Mouse (Mus musculus) neural tube, embryonic 11.5 days (tissue): ENCODE measurements around the gene Pcdh7. TPM values are rescaled to one million over a fixed set of nuclear protein-coding genes. Genes with fewer than 3 reads are reported as not detected.

Experiments
- ATAC-seq: fragments of 200-750 bp; cut with Nextera tagmentation; 2 replicates; pipeline ENCODE4 v1.8.0; 2017; ENCODE audit warnings: moderate number of reproducible peaks, mild to moderate bottlenecking, moderate TSS enrichment, moderate library complexity; ENCODE audit not compliant: insufficient read depth, low FRiP score, low TSS enrichment
- DNase-seq: peaks from one replicate; pipeline ENCODE4 v3.0.0-alpha.2; 2015; ENCODE audit warnings: low spot score
- H3K27ac ChIP-seq: fragments of 300-500 bp; sonication (generic); 2 replicates; pipeline ENCODE4 v1.5.1; 2014; ENCODE audit warnings: low read depth, mild to moderate bottlenecking, low read length
- H3K27me3 ChIP-seq: fragments of 300-500 bp; sonication (generic); 2 replicates; pipeline ENCODE4 v1.6.1; 2014; ENCODE audit warnings: mild to moderate bottlenecking, low read length, mixed read lengths; ENCODE audit not compliant: control insufficient read depth, insufficient read depth
- H3K36me3 ChIP-seq: fragments of 300-500 bp; sonication (generic); 2 replicates; pipeline ENCODE4 v1.6.1; 2014; ENCODE audit warnings: mild to moderate bottlenecking, low read length, moderate library complexity, mixed read lengths; ENCODE audit not compliant: control insufficient read depth, insufficient read depth
- H3K4me1 ChIP-seq: fragments of 300-500 bp; sonication (generic); 2 replicates; pipeline ENCODE4 v1.6.1; 2014; ENCODE audit warnings: low read length, mixed read lengths; ENCODE audit not compliant: control insufficient read depth, insufficient read depth
- H3K4me2 ChIP-seq: fragments of 300-500 bp; sonication (generic); 2 replicates; pipeline ENCODE4 v1.6.1; 2014; ENCODE audit warnings: low read depth, mild to moderate bottlenecking, moderate library complexity
- H3K4me3 ChIP-seq: fragments of 300-500 bp; sonication (generic); 2 replicates; pipeline ENCODE4 v1.5.1; 2014; ENCODE audit warnings: low read depth, low read length
- H3K9ac ChIP-seq: fragments of 300-500 bp; sonication (generic); 2 replicates; pipeline ENCODE4 v1.6.1; 2014; ENCODE audit warnings: mild to moderate bottlenecking, low read length
- H3K9me3 ChIP-seq: fragments of 300-500 bp; sonication (generic); 2 replicates; pipeline ENCODE4 v1.6.1; 2016; ENCODE audit warnings: low read length; ENCODE audit not compliant: control insufficient read depth
- WGBS: fragments of 180-500 bp; shearing (Covaris S2); extraction: QIAGEN DNeasy Blood & Tissue Kit; methylation state at CpG from one replicate; pipeline ENCODE4 v1.1.7; 2014; 5-methylcytosine and 5-hydroxymethylcytosine counted together
- polyA plus RNA-seq: library from polyadenylated mRNA; unstranded; fragments of >200 nt; fragmentation: Nextera tagmentation; extraction: Ambion mirVana; gene quantifications from 2 replicates; pipeline ENCODE4 v1.2.1, GENCODE M21; 2014

Pcdh7 gene
- polyA plus RNA-seq, 1 experiment from 2014 or later = 8.6 TPM

DNA sequence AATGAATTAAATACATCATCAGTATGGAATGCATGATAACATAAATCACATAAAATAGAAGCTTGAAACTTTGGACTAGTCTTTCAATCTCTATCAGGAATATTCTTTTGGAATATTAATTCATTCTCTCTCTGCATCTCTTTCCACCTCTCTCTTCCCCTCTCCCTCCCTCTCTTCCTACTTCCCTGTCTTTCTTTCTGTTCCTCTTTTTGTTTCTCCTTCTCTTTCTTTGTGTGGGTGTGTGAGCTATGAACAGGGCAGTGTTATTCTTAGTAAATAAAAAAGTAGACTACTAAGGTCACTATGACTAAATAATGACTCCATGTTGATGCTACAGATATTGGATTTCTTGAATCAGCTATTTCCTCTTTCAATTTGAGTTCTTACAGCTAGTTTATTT is 167.2 kb downstream of the Pcdh7 start:
- DNase-seq (no peak), ATAC-seq (no peak)
- no peak overlapping the region for H3K27ac ChIP-seq
- H3K4me2 ChIP-seq = no peak overlapping the region
- H3K9ac ChIP-seq = no peak overlapping the region
- no peaks in the 10 kb centered on the region for H3K9me3 ChIP-seq
- H3K4me1 ChIP-seq = no peaks in the 10 kb centered on the region
- no peaks in the 10 kb centered on the region for H3K36me3 ChIP-seq
- no peaks in the 10 kb centered on the region for H3K27me3 ChIP-seq
- no peak overlapping the region for H3K4me3 ChIP-seq

DNA sequence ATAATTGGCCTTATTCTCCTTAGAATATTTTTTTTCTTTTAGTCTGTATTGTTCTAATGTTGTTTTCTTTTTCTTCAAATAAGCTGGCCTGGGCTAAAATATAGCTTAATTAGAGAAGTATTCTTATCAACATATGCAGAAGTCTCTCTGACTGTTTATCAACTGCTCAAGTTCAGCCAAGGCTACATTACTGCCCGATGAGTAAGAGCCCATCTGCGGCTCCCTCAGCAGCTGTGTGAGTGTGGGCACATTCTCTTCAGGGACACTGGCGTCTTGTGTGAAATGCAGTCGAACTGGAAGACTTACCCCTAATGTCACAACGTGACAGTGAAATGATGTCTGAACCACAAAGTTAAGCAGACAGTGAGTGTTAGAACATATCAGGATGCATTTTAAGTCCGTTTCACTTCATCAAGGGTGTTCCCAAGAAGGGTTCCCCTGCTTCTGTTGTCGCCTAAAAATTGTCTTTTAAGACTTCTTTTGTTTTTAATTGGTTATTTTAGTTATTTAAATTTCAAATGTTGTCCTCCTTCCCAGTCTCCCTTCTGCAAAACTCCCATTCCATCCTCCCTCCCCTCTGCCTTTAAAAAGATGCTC is 181.3 kb downstream of the Pcdh7 start:
- Histone ChIP-seq H3K9me3 (no peaks in the 10 kb centered on the region), H3K27ac (no peak overlapping the region), H3K4me2 (no peak overlapping the region), H3K27me3 (no peaks in the 10 kb centered on the region), H3K9ac (no peak overlapping the region), H3K36me3 (no peaks in the 10 kb centered on the region), H3K4me1 (no peaks in the 10 kb centered on the region), H3K4me3 (no peak overlapping the region)
- DNase-seq = no peak
- 84% methylated on average over 7 of the region's 7 CpGs for WGBS
- no peak for ATAC-seq

DNA sequence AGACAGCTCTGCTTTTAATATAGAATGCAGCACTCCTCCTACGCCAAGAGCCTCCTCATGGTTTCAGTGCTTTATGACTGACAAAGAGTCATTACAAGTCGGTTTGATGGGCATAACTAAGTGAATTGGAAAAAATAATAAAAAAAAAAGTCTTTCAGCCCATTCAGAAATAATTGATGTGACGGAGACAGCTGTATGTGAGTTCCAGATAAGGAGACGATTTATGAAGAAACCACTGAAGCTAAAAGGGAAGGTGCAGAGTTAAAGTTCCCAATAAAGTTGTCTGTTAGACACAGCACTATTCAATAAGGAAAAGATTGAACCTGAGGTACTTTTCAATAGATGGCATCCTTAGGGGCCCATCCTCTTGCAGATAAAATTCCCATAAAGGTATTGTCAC is 189.5 kb downstream of the Pcdh7 start:
- no peaks in the 10 kb centered on the region for H3K27me3 ChIP-seq
- no peaks in the 10 kb centered on the region for H3K9me3 ChIP-seq
- no peaks in the 10 kb centered on the region for H3K36me3 ChIP-seq
- no peak overlapping the region for H3K4me3 ChIP-seq
- H3K4me2 ChIP-seq = no peak overlapping the region
- H3K4me1 ChIP-seq = no peaks in the 10 kb centered on the region
- H3K9ac ChIP-seq = no peak overlapping the region
- ATAC-seq (no peak), DNase-seq (no peak)
- H3K27ac ChIP-seq = no peak overlapping the region
- 71% methylated on average over 4 of the region's 4 CpGs for WGBS

DNA sequence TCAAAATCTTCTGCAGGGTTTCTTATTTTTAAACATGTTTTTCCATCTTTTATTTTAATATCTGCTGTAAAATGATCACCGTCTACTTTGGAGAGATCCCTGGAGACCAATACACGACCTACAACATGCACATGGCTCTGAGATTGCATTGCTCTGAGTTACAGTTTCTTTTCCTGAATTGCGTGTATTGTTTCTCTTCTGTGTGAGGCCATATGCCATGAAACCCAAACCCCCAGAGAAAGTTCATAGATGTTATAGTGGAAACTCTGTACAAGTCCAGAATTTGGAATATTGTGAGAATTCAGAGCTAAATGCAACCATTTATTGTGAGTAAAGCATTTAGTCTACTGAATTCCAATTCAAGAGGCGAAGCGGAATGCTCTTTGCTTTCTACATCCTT is 203.4 kb downstream of the Pcdh7 start:
- H3K4me1 ChIP-seq = no peaks in the 10 kb centered on the region
- no peaks in the 10 kb centered on the region for H3K9me3 ChIP-seq
- no peak overlapping the region for H3K27ac ChIP-seq
- no peaks in the 10 kb centered on the region for H3K36me3 ChIP-seq
- no peak for DNase-seq
- 82% methylated on average over 5 of the region's 5 CpGs for WGBS
- no peak overlapping the region for H3K9ac ChIP-seq
- H3K4me3 ChIP-seq = no peak overlapping the region
- no peak overlapping the region for H3K4me2 ChIP-seq
- ATAC-seq = no peak
- H3K27me3 ChIP-seq = no peaks in the 10 kb centered on the region

GRCm38 (mm10) chr5:57931331-57931730 is 213.6 kb downstream of the Pcdh7 start:
- no peak for DNase-seq
- whole genome bisulfite sequencing = 89% methylated on average over 5 of the region's 5 CpGs

DNA sequence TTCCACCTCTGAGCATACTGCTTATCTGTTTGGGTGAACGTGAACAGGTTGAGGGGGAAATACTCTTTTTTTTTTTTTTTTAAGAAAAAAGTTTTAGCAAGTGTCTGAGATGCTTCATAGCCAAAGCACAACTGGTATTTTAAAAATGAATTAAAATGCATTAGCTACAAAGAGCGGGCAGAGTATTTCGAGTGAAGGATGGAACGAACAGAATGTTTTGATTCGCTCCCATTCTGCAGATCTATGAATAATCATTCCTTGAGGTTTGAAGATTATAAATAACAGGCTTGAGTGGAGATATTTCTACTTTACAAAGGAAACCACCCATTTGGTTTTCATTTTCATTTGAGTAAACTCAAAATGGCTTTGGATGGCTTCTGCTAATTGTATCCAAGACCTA is 214.0 kb downstream of the Pcdh7 start:
- Histone ChIP-seq H3K9me3 (no peaks in the 10 kb centered on the region), H3K4me2 (no peak overlapping the region), H3K4me1 (no peaks in the 10 kb centered on the region), H3K27ac (no peak overlapping the region), H3K9ac (no peak overlapping the region), H3K27me3 (no peaks in the 10 kb centered on the region), H3K36me3 (no peaks in the 10 kb centered on the region), H3K4me3 (no peak overlapping the region)
- WGBS = 92% methylated on average over 5 of the region's 5 CpGs
- ATAC-seq (no peak), DNase-seq (no peak)

More at GRCm38 (mm10) chr5:57931331-57931730, 213.6 kb downstream of the Pcdh7 start:
- H3K4me3 ChIP-seq = no peak overlapping the region
- no peak overlapping the region for H3K27ac ChIP-seq
- no peak overlapping the region for H3K4me2 ChIP-seq
- no peak overlapping the region for H3K9ac ChIP-seq
- H3K36me3 ChIP-seq = no peaks in the 10 kb centered on the region
- H3K9me3 ChIP-seq = no peaks in the 10 kb centered on the region
- H3K4me1 ChIP-seq = no peaks in the 10 kb centered on the region
- no peak for ATAC-seq
- no peaks in the 10 kb centered on the region for H3K27me3 ChIP-seq

- no peaks in the 10 kb centered on the region for H3K4me1 ChIP-seq
- no peaks in the 10 kb centered on the region for H3K36me3 ChIP-seq
- H3K4me2 ChIP-seq = no peak overlapping the region
- H3K27ac ChIP-seq = no peak overlapping the region
- no peak overlapping the region for H3K4me3 ChIP-seq
- WGBS = 88% methylated on average over 2 of the region's 2 CpGs
- H3K27me3 ChIP-seq = no peaks in the 10 kb centered on the region
- no peaks in the 10 kb centered on the region for H3K9me3 ChIP-seq
- H3K9ac ChIP-seq = no peak overlapping the region
- DNase-seq = no peak
- no peak for ATAC-seq
These were observed 216.9 kb downstream of the Pcdh7 start for GRCm38 (mm10) chr5:57934666-57935065.

DNA sequence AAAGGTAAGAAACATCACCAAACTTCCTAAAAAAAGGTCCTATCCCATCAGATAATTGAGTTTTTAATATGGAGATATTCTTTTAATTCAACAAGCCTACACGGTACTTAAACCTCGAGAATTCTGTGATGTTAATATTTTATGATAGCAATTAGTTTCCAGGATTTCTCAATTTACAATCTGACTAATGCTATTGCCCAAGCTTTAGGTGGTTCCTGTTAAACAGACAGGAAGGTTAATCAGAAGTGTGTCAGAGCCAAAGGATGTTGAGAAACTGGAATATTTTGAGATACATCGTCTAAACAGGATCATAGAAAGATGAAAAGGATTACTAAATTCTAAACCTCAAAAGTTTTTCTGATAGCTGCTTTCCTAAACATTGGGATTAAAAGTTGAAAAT is 222.7 kb downstream of the Pcdh7 start:
- Histone ChIP-seq H3K36me3 (no peaks in the 10 kb centered on the region), H3K9me3 (no peaks in the 10 kb centered on the region), H3K27me3 (no peaks in the 10 kb centered on the region), H3K9ac (no peak overlapping the region), H3K4me3 (no peak overlapping the region), H3K4me2 (no peak overlapping the region), H3K27ac (no peak overlapping the region), H3K4me1 (no peaks in the 10 kb centered on the region)
- ATAC-seq (no peak), DNase-seq (no peak)
- WGBS = 85% methylated on average over 3 of the region's 3 CpGs

DNA sequence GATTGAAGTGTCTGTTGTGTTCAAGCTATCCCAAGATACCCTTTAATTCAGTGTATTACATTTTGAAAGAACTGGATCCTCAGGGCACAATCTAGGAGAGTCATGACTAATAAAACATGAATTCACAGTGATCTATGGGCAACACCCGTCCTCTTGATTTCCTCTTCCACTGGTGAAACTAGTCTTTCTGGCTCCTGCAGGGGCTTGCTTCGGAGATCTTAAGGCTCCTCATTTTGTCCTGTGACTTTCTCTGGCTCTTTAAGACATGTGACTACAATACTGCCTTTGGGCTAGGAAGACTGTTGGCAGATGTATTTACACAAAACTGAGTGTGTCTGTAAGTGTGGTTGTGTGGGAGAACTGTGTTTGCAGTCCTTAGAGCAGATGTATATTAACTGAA is 225.4 kb downstream of the Pcdh7 start:
- Histone ChIP-seq H3K4me3 (no peak overlapping the region), H3K27me3 (no peaks in the 10 kb centered on the region), H3K4me2 (no peak overlapping the region), H3K4me1 (no peaks in the 10 kb centered on the region), H3K9me3 (no peaks in the 10 kb centered on the region), H3K27ac (no peak overlapping the region), H3K36me3 (no peaks in the 10 kb centered on the region), H3K9ac (no peak overlapping the region)
- WGBS = 78% methylated on average over 2 of the region's 2 CpGs
- no peak for ATAC-seq
- no peak for DNase-seq
